Mouse (Mus musculus) lung, embryonic 16.5 days (tissue): ENCODE data around the gene Ceacam16. TPM values are rescaled to one million over a fixed set of nuclear protein-coding genes. Genes with fewer than 3 reads are reported as not detected.

Source experiments
- ATAC-seq: fragments of 200-750 bp; cut with Nextera tagmentation; 2 replicates; pipeline ENCODE4 v1.8.0; 2017; ENCODE audit warnings: low read depth, mild to moderate bottlenecking, moderate library complexity
- H3K27ac ChIP-seq: fragments of 300-500 bp; sonication (generic); 2 replicates; pipeline ENCODE4 v1.5.1; 2014; ENCODE audit warnings: mild to moderate bottlenecking, control low read depth, low read length
- H3K27me3 ChIP-seq: fragments of 300-500 bp; sonication (generic); 2 replicates; pipeline ENCODE4 v1.6.1; 2014; ENCODE audit warnings: low read depth, low read length, mixed read lengths; ENCODE audit not compliant: control insufficient read depth, insufficient read depth
- H3K36me3 ChIP-seq: fragments of 300-500 bp; sonication (generic); 2 replicates; pipeline ENCODE4 v1.6.1; 2014; ENCODE audit warnings: low read length; ENCODE audit not compliant: control insufficient read depth, insufficient read depth
- H3K4me1 ChIP-seq: fragments of 300-500 bp; sonication (generic); replicated peaks from 2 replicates; pipeline ENCODE4 v1.6.1; 2014; ENCODE audit warnings: low read length, mixed read lengths; ENCODE audit not compliant: control insufficient read depth, insufficient read depth
- H3K4me2 ChIP-seq: fragments of 300-500 bp; sonication (generic); 2 replicates; pipeline ENCODE4 v1.6.1; 2014; ENCODE audit warnings: low read depth, low read length, control low read depth
- H3K4me3 ChIP-seq: fragments of 300-500 bp; sonication (generic); 2 replicates; pipeline ENCODE4 v1.5.1; 2014; ENCODE audit warnings: mild to moderate bottlenecking, low read length, control low read depth
- H3K9ac ChIP-seq: fragments of 300-500 bp; sonication (generic); 2 replicates; pipeline ENCODE4 v1.6.1; 2014; ENCODE audit warnings: low read length, control low read depth
- H3K9me3 ChIP-seq: fragments of 300-500 bp; sonication (generic); 2 replicates; pipeline ENCODE4 v1.6.1; 2016; ENCODE audit warnings: low read length; ENCODE audit not compliant: control insufficient read depth
- WGBS: fragments of 180-500 bp; shearing (Covaris S2); extraction: QIAGEN DNeasy Blood & Tissue Kit; methylation state at CpG from one replicate; pipeline ENCODE4 v1.1.7; 2014; 5-methylcytosine and 5-hydroxymethylcytosine counted together
- polyA plus RNA-seq: library from polyadenylated mRNA; unstranded; fragments of >200 nt; fragmentation: Nextera tagmentation; extraction: Ambion mirVana; gene quantifications from 2 replicates; pipeline ENCODE4 v1.2.1, GENCODE M21; 2015

Gene Ceacam16
- polyA plus RNA-seq, 1 experiment from 2014 or later: not detected

- WGBS: 45% methylated on average over 10 of the region's 10 CpGs
- H3K4me2 ChIP-seq: no peak overlapping the region
These were observed 10.1 kb upstream of the Ceacam16 start for GRCm38 (mm10) chr7:19871137-19871621.

GRCm38 (mm10) chr7:19867751-19868399 is 6.8 kb upstream of the Ceacam16 start:
- H3K27ac ChIP-seq: no peak overlapping the region
- H3K27me3 ChIP-seq: no peaks in the 10 kb centered on the region
- H3K4me3 ChIP-seq: no peak overlapping the region
- H3K9ac ChIP-seq: no peak overlapping the region
- no peak for ATAC-seq
- H3K4me1 ChIP-seq: peaks cover 3% of the 10 kb centered on the region; the same call in 1 of the 2 replicates
- H3K36me3 ChIP-seq: no peaks in the 10 kb centered on the region
- WGBS: 69% methylated on average over 16 of the region's 16 CpGs
- no peak overlapping the region for H3K4me2 ChIP-seq
- H3K9me3 ChIP-seq: no peaks in the 10 kb centered on the region

More at GRCm38 (mm10) chr7:19871137-19871621, 10.1 kb upstream of the Ceacam16 start:
- Histone ChIP-seq H3K36me3 (no peaks in the 10 kb centered on the region), H3K4me3 (no peak overlapping the region), H3K27ac (no peak overlapping the region), H3K9ac (no peak overlapping the region), H3K27me3 (no peaks in the 10 kb centered on the region), H3K9me3 (no peaks in the 10 kb centered on the region), H3K4me1 (peaks cover 6% of the 10 kb centered on the region; the same call in 1 of the 2 replicates)
- 0 out of 2 replicates have a peak, but pooled peaks have one; percentile 39 for ATAC-seq

- no peak for ATAC-seq
- Histone ChIP-seq H3K36me3 (no peaks in the 10 kb centered on the region), H3K4me1 (peaks cover 1% of the 10 kb centered on the region; the same call in 1 of the 2 replicates)
These were observed 5.4 kb upstream of the Ceacam16 start for GRCm38 (mm10) chr7:19866490-19866889.

GRCm38 (mm10) chr7:19865246-19866036 is 4.3 kb upstream of the Ceacam16 start:
- no peak for ATAC-seq
- Histone ChIP-seq H3K4me2 (no peak overlapping the region), H3K9me3 (no peaks in the 10 kb centered on the region), H3K27ac (no peak overlapping the region), H3K9ac (no peak overlapping the region), H3K4me3 (no peak overlapping the region), H3K36me3 (no peaks in the 10 kb centered on the region), H3K4me1 (no peaks in the 10 kb centered on the region), H3K27me3 (no peaks in the 10 kb centered on the region)
- WGBS: 51% methylated on average over 8 of the region's 8 CpGs

More at GRCm38 (mm10) chr7:19866490-19866889, 5.4 kb upstream of the Ceacam16 start:
- Histone ChIP-seq H3K4me2 (no peak overlapping the region), H3K27me3 (no peaks in the 10 kb centered on the region), H3K9ac (no peak overlapping the region), H3K4me3 (no peak overlapping the region), H3K9me3 (no peaks in the 10 kb centered on the region), H3K27ac (no peak overlapping the region)
- whole genome bisulfite sequencing: 75% methylated on average over 6 of the region's 6 CpGs

GRCm38 (mm10) chr7:19864241-19864640 is 3.1 kb upstream of the Ceacam16 start:
- no peaks in the 10 kb centered on the region for H3K4me1 ChIP-seq
- H3K9ac ChIP-seq: no peak overlapping the region
- no peaks in the 10 kb centered on the region for H3K36me3 ChIP-seq
- no peak overlapping the region for H3K4me2 ChIP-seq
- WGBS: 18% methylated on average over 2 of the region's 2 CpGs
- no peak for ATAC-seq
- H3K27me3 ChIP-seq: no peaks in the 10 kb centered on the region
- H3K27ac ChIP-seq: no peak overlapping the region
- H3K4me3 ChIP-seq: no peak overlapping the region
- no peaks in the 10 kb centered on the region for H3K9me3 ChIP-seq

GRCm38 (mm10) chr7:19859740-19860139 is 1.4 kb downstream of the Ceacam16 start:
- WGBS: 53% methylated on average over 10 of the region's 10 CpGs
- Histone ChIP-seq H3K27me3 (no peaks in the 10 kb centered on the region; the same call in 1 of the 2 replicates), H3K4me1 (no peaks in the 10 kb centered on the region), H3K4me2 (no peak overlapping the region), H3K9me3 (no peaks in the 10 kb centered on the region), H3K27ac (no peak overlapping the region), H3K36me3 (no peaks in the 10 kb centered on the region), H3K4me3 (no peak overlapping the region), H3K9ac (no peak overlapping the region)
- no peak for ATAC-seq

- H3K4me2 ChIP-seq: no peak overlapping the region
- 87% methylated on average over 6 of the region's 6 CpGs for WGBS
These were observed 4.8 kb downstream of the Ceacam16 start for GRCm38 (mm10) chr7:19856283-19856682.

GRCm38 (mm10) chr7:19855663-19856062 is 5.4 kb downstream of the Ceacam16 start:
- Histone ChIP-seq H3K4me3 (no peak overlapping the region), H3K9me3 (no peaks in the 10 kb centered on the region), H3K27me3 (peaks cover 5% of the 10 kb centered on the region; the same call in 1 of the 2 replicates), H3K4me1 (no peaks in the 10 kb centered on the region), H3K36me3 (no peaks in the 10 kb centered on the region), H3K9ac (no peak overlapping the region), H3K4me2 (no peak overlapping the region), H3K27ac (no peak overlapping the region)
- no peak for ATAC-seq
- WGBS: 80% methylated on average over 5 of the region's 5 CpGs

More at GRCm38 (mm10) chr7:19856283-19856682, 4.8 kb downstream of the Ceacam16 start:
- Histone ChIP-seq H3K9ac (no peak overlapping the region), H3K4me1 (no peaks in the 10 kb centered on the region), H3K4me3 (no peak overlapping the region), H3K9me3 (no peaks in the 10 kb centered on the region), H3K27ac (no peak overlapping the region), H3K36me3 (no peaks in the 10 kb centered on the region), H3K27me3 (peaks cover 5% of the 10 kb centered on the region; the same call in 1 of the 2 replicates)
- no peak for ATAC-seq

- ATAC-seq: no peak
- Histone ChIP-seq H3K36me3 (no peaks in the 10 kb centered on the region), H3K4me2 (no peak overlapping the region), H3K9ac (no peak overlapping the region), H3K27ac (no peak overlapping the region), H3K27me3 (peaks cover 5% of the 10 kb centered on the region; the same call in 1 of the 2 replicates), H3K9me3 (no peaks in the 10 kb centered on the region), H3K4me3 (no peak overlapping the region), H3K4me1 (no peaks in the 10 kb centered on the region)
- WGBS: 84% methylated on average over 20 of the region's 20 CpGs
These were observed 7.6 kb downstream of the Ceacam16 start for GRCm38 (mm10) chr7:19853526-19853925.
